Mouse (Mus musculus) lung, postnatal 0 days (tissue): ENCODE measurements around the gene Agbl4.

Experiments used
- CTCF ChIP-seq: IDR thresholded peaks from 2 replicates; pipeline ENCODE4 v1.5.1; 2016; ENCODE audit warnings: antibody characterized with exemption, mild to moderate bottlenecking
- EP300 ChIP-seq: IDR thresholded peaks from 2 replicates; pipeline ENCODE4 v1.6.1; 2016; ENCODE audit warnings: antibody characterized with exemption, mild to moderate bottlenecking, control low read depth

DNA sequence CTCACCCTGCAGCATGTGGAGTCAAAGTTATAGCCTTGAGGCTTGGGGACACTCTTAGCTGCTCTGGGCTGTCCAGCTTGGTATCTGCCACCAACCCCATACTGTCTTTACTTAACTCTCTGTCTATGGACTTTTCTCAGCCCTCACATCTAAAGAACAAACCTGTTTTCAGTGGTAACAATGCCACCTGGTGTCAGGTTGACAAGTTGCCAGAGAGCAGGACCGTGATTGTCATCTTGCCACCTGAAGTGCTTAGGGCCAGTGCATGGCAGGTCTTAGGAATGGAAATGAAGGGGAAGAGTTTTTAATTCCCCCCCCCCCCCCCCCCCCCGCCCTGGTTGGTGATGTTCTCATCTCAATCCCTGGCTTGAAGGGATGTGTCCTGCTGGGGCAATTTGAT is 1112.7 kb downstream of the Agbl4 start:
- TF ChIP-seq CTCF (peak; percentile 43), EP300 (no peak)
